Mouse (Mus musculus) left cerebral cortex, postnatal 10 days (tissue): ENCODE measurements at regions not wholly inside any gene's neighbourhood (a gene's known extent, or its start where the extent isn't known, plus 50 kb on each side); places are given as distances from the start of the nearest gene placed in this dataset.

ENCODE experiments used
- DNase-seq, 2 experiments: peaks; one replicate each; pipeline ENCODE4 v3.0.0; 2021 to 2022; ENCODE audit warnings: low spot score in 2 of 2, mixed read lengths in 1 of 2; ENCODE audit errors: extremely low spot score in 1 of 2
- intact Hi-C: fragments of 180-260 bp; cut with DNase I; formaldehyde crosslinking; loops from one replicate; pipeline ENCODE4 v1.15.1; 2025

- no peak for DNase-seq
- intact Hi-C loops: no loop called here
Measured at GRCm38 (mm10) chr3:58056191-58057063, 208.5 kb upstream of the Pfn2 start.

DNA sequence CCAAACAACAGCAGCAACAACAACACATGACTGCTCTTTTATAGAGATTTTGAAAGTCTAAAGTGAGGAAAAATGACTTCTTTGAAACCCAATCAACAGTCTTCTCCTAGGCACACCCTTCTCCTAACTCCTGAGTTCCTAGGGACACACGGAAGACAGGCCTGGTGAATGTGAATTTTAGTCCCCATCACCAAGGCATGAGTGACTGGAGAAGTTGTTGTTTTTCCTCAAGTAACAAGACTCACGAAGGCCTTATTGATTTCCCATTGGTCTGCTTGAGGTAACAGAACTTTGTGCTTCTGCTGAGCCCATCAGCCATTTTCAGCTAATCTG, 209.2 kb upstream of the Pfn2 start:
- no peak for DNase-seq
- intact Hi-C loops: no loop called here

DNA sequence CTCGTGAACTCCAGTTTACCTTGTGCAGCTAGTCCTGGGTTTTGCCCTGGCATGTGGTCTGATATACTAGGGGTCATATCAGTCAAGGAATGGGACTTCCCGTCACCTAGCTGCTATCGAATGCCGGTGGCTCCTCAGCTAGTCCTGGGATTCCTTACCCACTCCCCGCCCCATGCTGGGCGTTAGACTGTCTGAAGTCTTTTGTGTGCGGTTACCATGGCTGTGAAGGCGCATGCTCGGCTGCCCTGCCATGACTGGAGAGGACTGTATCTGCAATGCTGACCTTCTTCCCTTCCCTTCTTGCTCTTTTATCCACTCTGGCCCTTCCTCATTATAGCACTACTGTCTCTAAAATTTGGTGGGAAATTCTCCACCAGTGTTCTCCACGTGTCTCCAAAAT, 210.3 kb upstream of the Pfn2 start:
- intact Hi-C loops: no loop called here
- no peak for DNase-seq

GRCm38 (mm10) chr3:58063852-58064549, 216.1 kb upstream of the Pfn2 start:
- intact Hi-C loops: no loop called here
- no peak for DNase-seq

DNA sequence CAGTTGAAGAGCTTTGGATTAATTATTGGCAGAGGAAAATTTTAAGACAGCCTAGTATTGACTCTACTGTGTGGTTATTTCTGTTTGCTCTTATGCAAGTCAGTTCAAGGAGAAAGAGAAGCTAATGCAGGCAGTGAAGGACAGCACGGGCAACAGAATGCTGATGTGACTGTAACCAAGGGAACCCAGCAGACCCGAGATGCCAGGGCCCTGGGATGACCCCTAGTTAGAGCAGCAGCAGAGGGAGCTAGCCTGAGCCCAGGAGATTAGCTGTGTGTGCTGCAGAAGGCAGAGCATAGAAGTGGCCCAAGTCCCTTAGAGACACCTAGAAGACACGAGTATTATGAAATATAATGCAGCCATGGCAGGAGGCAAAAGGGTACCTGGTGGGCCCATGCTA, 223.7 kb upstream of the Pfn2 start:
- DNase-seq: no peak
- intact Hi-C loops: no loop called here

- no peak for DNase-seq
- intact Hi-C loops: no loop called here
Measured at GRCm38 (mm10) chr3:58072230-58072839, 224.5 kb upstream of the Pfn2 start.

DNA sequence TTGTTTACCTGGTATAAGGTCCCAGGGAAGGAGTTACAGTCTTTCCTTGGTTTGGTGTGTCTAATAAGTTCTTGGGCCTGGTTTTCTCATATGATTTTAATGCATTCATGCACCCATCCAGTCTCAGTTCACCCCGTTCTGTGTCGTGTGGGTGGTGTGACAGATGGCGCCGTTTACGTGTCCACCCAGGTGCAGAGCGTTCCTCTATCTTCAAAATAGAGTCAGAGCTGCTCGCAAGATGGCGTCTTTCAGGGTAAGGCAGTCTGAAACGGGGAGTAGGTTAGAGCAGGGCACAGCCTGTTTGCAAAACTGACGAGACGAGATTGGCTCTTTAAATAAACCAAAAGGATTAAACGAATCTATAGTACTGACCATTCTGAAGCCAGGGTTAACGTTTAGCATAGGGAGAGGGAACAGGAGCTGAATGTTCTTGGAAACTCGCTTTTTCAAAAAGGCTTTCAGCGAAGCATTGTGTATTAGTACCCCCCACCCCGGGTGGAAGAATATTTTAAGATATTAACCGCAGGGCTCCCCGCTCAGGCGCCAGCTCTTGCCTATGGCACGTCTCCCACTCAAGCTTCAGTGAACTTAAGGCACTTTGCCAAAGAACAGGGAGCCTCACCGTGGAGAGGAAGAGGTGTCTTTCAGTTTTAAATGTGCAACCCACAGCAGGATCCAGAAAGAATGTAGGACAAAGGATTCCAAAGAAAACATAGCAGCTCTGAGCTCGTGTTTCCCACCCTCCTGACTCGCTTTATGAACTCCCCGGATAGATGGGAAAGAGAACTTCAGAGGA, 241.7 kb upstream of the Pfn2 start:
- DNase-seq: peak in 1 of 2 experiments; percentile 36
- intact Hi-C loops: no loop called here

GRCm38 (mm10) chr3:58090396-58090795, 242.5 kb upstream of the Pfn2 start:
- DNase-seq: peak in 1 of 2 experiments; percentile 49
- intact Hi-C loops: no loop called here

DNA sequence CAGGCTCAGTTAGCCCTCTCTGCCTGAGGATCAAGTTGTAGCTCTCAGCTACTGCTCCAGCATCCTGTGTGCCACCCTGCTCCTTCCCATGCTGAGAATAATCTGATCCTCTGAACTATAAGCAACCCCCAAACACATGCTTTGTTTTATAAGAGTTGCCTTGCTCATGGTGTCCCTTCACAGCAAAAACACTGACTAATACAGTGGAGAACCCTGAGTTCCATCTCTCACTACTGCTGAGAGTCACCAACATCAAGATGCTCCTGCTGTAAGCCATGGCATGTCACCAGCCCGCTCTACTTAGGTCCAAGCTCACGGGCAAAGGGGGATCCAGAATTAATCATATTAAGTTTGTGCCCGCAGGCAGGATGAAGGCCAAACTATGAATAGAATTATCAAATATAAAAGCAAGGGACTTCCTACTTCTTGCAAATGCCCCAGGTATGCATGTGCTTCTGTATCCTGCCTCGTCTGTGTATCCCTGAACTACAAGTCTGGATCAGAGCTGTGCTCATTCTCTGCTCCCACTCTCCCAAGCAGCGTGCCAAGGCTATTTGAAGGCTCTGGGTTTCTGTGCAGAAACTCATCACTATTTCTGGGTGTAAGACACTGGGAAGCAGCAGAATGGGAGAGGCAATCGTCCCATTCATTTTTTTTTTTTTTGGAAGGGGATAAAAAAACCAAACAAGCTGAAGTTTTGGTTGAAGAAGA, 243.7 kb upstream of the Pfn2 start:
- peak; percentile 40 to 55 for DNase-seq
- intact Hi-C loops: no loop called here

GRCm38 (mm10) chr3:58110911-58111476, 263.1 kb upstream of the Pfn2 start:
- DNase-seq: no peak
- intact Hi-C loops: no loop called here

- peak; percentile 22 to 26 for DNase-seq
- intact Hi-C loops: no loop called here
Measured at GRCm38 (mm10) chr3:58112431-58112856, 264.6 kb upstream of the Pfn2 start.

- intact Hi-C loops: no loop called here
- DNase-seq: no peak
Measured at GRCm38 (mm10) chr3:58113941-58114340, 266.1 kb upstream of the Pfn2 start.

GRCm38 (mm10) chr3:58115511-58115910, 267.6 kb upstream of the Pfn2 start:
- no peak for DNase-seq

DNA sequence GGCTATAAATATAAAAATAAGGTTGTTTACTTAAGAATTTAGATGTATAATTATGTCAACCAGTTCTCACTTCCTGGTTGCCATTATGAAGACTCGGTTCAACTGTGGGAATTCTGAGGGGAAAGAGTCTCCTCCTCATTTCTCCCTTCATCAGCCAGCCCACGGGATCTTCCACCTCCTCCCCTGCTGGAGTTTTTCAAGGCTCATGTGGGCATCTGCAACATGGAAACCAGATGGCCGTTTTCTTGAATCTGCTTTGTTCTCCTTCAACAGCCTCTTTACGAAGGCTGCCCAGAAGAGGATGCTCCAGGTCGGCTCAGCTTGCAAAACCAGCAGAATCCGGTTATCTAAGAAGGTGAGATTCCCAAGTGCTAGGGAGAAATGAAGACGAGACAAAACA, 269.0 kb upstream of the Pfn2 start:
- intact Hi-C loops: no loop called here
- DNase-seq: peak in 1 of 2 experiments; percentile 28

More at GRCm38 (mm10) chr3:58115511-58115910, 267.6 kb upstream of the Pfn2 start:
- intact Hi-C loops: no loop called here

DNA sequence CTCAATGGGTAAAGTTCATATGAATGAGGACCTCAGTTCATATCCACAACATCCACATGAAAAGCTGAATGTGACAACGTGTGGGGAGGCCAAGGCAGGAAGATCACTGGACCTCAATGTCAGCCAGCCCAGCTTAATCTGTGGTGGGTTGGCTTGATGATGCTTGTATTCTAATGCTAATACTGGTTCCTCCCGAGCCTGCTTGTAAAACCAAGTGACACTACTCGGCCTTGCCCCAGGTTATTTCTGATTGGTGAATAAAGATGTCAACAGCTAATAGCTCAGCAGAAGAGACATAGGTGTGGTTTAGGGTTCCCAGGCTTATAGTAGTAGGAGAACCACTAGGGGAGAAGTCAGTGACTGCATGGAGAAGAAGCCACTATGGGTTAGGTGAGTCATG, 272.2 kb upstream of the Pfn2 start:
- intact Hi-C loops: loop anchor here (5.0 kb wide), 1 partner anchor 453 kb away; no protein-coding TSS in a partner anchor
- DNase-seq: no peak

- DNase-seq: peak; percentile 78 to 84
- intact Hi-C loops: loop anchor here (1.0 to 5.0 kb wide), 2 partner anchors 276 to 455 kb away; no protein-coding TSS in a partner anchor
Measured at GRCm38 (mm10) chr3:58122456-58123359, 274.8 kb upstream of the Pfn2 start.
